Mouse (Mus musculus): ENCODE results near the gene Aptx. TPM values are rescaled to one million over a fixed set of nuclear protein-coding genes. Genes with fewer than 3 reads are reported as not detected.

The Aptx gene
- polyA plus RNA-seq, 1 experiment: 0.24 TPM

GRCm38 (mm10) chr4:40680250-40680860 is 22.6 kb downstream of the Aptx start:
- Histone ChIP-seq H3K27me3 (ENCODE audit: control insufficient read depth) (no peaks in the 10 kb centered on the region), H3K36me3 (ENCODE audit: control insufficient read depth) (peaks cover 1% of the 10 kb centered on the region), H3K4me3 (replicated peaks) (no peak overlapping the region), H3K9me3 (ENCODE audit: control insufficient read depth, low read length) (no peaks in the 10 kb centered on the region), H3K4me1 (ENCODE audit: control insufficient read depth) (no peaks in the 10 kb centered on the region)
- TF ChIP-seq GATA1 (IDR thresholded peaks at IDR 0.05; ENCODE audit: low read length) (no peak), TAL1 (IDR thresholded peaks at IDR 0.05; ENCODE audit: low read length) (no peak)

- Histone ChIP-seq H3K27me3 (ENCODE audit: control insufficient read depth) (no peaks in the 10 kb centered on the region), H3K4me3 (replicated peaks) (no peak overlapping the region)
- TF ChIP-seq TAL1 (IDR thresholded peaks at IDR 0.05; ENCODE audit: low read length): no peak
- TF ChIP-seq GATA1 (IDR thresholded peaks at IDR 0.05; ENCODE audit: low read length): no peak
These were observed 25.9 kb downstream of the Aptx start for GRCm38 (mm10) chr4:40677132-40677531.

GRCm38 (mm10) chr4:40676338-40676737 is 26.7 kb downstream of the Aptx start:
- no peaks in the 10 kb centered on the region for H3K27me3 ChIP-seq (ENCODE audit: control insufficient read depth)
- H3K4me3 ChIP-seq (replicated peaks): no peak overlapping the region
- no peaks in the 10 kb centered on the region for H3K36me3 ChIP-seq (ENCODE audit: control insufficient read depth)
- H3K4me1 ChIP-seq (ENCODE audit: control insufficient read depth): no peaks in the 10 kb centered on the region
- H3K9me3 ChIP-seq (ENCODE audit: control insufficient read depth, low read length): no peaks in the 10 kb centered on the region
- TF ChIP-seq GATA1 (IDR thresholded peaks at IDR 0.05; ENCODE audit: low read length): no peak
- TF ChIP-seq TAL1 (IDR thresholded peaks at IDR 0.05; ENCODE audit: low read length): no peak

More at GRCm38 (mm10) chr4:40677132-40677531, 25.9 kb downstream of the Aptx start:
- no peaks in the 10 kb centered on the region for H3K9me3 ChIP-seq (ENCODE audit: control insufficient read depth, low read length)
- no peaks in the 10 kb centered on the region for H3K4me1 ChIP-seq (ENCODE audit: control insufficient read depth)
- no peaks in the 10 kb centered on the region for H3K36me3 ChIP-seq (ENCODE audit: control insufficient read depth)

GRCm38 (mm10) chr4:40673526-40673925 is 29.5 kb downstream of the Aptx start:
- Histone ChIP-seq H3K4me3 (replicated peaks) (no peak overlapping the region), H3K9me3 (ENCODE audit: control insufficient read depth, low read length) (no peaks in the 10 kb centered on the region), H3K4me1 (ENCODE audit: control insufficient read depth) (no peaks in the 10 kb centered on the region), H3K27me3 (ENCODE audit: control insufficient read depth) (no peaks in the 10 kb centered on the region), H3K36me3 (ENCODE audit: control insufficient read depth) (no peaks in the 10 kb centered on the region)
- TF ChIP-seq TAL1 (IDR thresholded peaks at IDR 0.05; ENCODE audit: low read length) (no peak), GATA1 (IDR thresholded peaks at IDR 0.05; ENCODE audit: low read length) (no peak)

- no peaks in the 10 kb centered on the region for H3K4me1 ChIP-seq (ENCODE audit: control insufficient read depth)
- H3K9me3 ChIP-seq (ENCODE audit: control insufficient read depth, low read length): peaks cover 5% of the 10 kb centered on the region
- TF ChIP-seq GATA1 (IDR thresholded peaks at IDR 0.05; ENCODE audit: low read length): no peak
- no peak for TF ChIP-seq TAL1 (IDR thresholded peaks at IDR 0.05; ENCODE audit: low read length)
- no peaks in the 10 kb centered on the region for H3K36me3 ChIP-seq (ENCODE audit: control insufficient read depth)
- H3K27me3 ChIP-seq (ENCODE audit: control insufficient read depth): no peaks in the 10 kb centered on the region
- H3K4me3 ChIP-seq (replicated peaks): no peak overlapping the region
These were observed 36.6 kb downstream of the Aptx start for GRCm38 (mm10) chr4:40666237-40667012.

- Histone ChIP-seq H3K4me3 (replicated peaks) (no peak overlapping the region), H3K36me3 (ENCODE audit: control insufficient read depth) (no peaks in the 10 kb centered on the region)
- TF ChIP-seq GATA1 (IDR thresholded peaks at IDR 0.05; ENCODE audit: low read length): no peak
- TF ChIP-seq TAL1 (IDR thresholded peaks at IDR 0.05; ENCODE audit: low read length): no peak
These were observed 51.9 kb downstream of the Aptx start for GRCm38 (mm10) chr4:40651055-40651454.

GRCm38 (mm10) chr4:40649111-40649510 is 53.9 kb downstream of the Aptx start:
- Histone ChIP-seq H3K27me3 (ENCODE audit: control insufficient read depth) (no peaks in the 10 kb centered on the region), H3K36me3 (ENCODE audit: control insufficient read depth) (no peaks in the 10 kb centered on the region), H3K4me3 (replicated peaks) (no peak overlapping the region), H3K4me1 (ENCODE audit: control insufficient read depth) (no peaks in the 10 kb centered on the region), H3K9me3 (ENCODE audit: control insufficient read depth, low read length) (no peaks in the 10 kb centered on the region)
- TF ChIP-seq TAL1 (IDR thresholded peaks at IDR 0.05; ENCODE audit: low read length) (no peak), GATA1 (IDR thresholded peaks at IDR 0.05; ENCODE audit: low read length) (no peak)

More at GRCm38 (mm10) chr4:40651055-40651454, 51.9 kb downstream of the Aptx start:
- no peaks in the 10 kb centered on the region for H3K27me3 ChIP-seq (ENCODE audit: control insufficient read depth)
- no peaks in the 10 kb centered on the region for H3K9me3 ChIP-seq (ENCODE audit: control insufficient read depth, low read length)
- H3K4me1 ChIP-seq (ENCODE audit: control insufficient read depth): no peaks in the 10 kb centered on the region

GRCm38 (mm10) chr4:40643567-40643966 is 59.4 kb downstream of the Aptx start:
- Histone ChIP-seq H3K27me3 (ENCODE audit: control insufficient read depth) (no peaks in the 10 kb centered on the region), H3K36me3 (ENCODE audit: control insufficient read depth) (no peaks in the 10 kb centered on the region), H3K4me3 (replicated peaks) (no peak overlapping the region), H3K9me3 (ENCODE audit: control insufficient read depth, low read length) (no peaks in the 10 kb centered on the region), H3K4me1 (ENCODE audit: control insufficient read depth) (no peaks in the 10 kb centered on the region)
- no peak for TF ChIP-seq TAL1 (IDR thresholded peaks at IDR 0.05; ENCODE audit: low read length)
- no peak for TF ChIP-seq GATA1 (IDR thresholded peaks at IDR 0.05; ENCODE audit: low read length)

GRCm38 (mm10) chr4:40640991-40641390 is 62.0 kb downstream of the Aptx start:
- Histone ChIP-seq H3K27me3 (ENCODE audit: control insufficient read depth) (no peaks in the 10 kb centered on the region), H3K9me3 (ENCODE audit: control insufficient read depth, low read length) (no peaks in the 10 kb centered on the region), H3K4me1 (ENCODE audit: control insufficient read depth) (no peaks in the 10 kb centered on the region), H3K4me3 (replicated peaks) (no peak overlapping the region), H3K36me3 (ENCODE audit: control insufficient read depth) (no peaks in the 10 kb centered on the region)
- TF ChIP-seq GATA1 (IDR thresholded peaks at IDR 0.05; ENCODE audit: low read length): no peak
- TF ChIP-seq TAL1 (IDR thresholded peaks at IDR 0.05; ENCODE audit: low read length): no peak

Other genes with a start within 250 kb of the Aptx start
- not detected in 2 replicates for gene Tmem215, start 231.0 kb downstream of the Aptx start, polyA plus RNA-seq (2012)
- gene Dnaja1, start 19.0 kb upstream of the Aptx start, polyA plus RNA-seq (2012): 3.3 and 3.9 TPM in 2 replicates
- 0.42 and 0.83 TPM in 2 replicates for gene Smu1, start 54.7 kb upstream of the Aptx start, polyA plus RNA-seq (2012)
- gene B4galt1, start 150.8 kb upstream of the Aptx start, polyA plus RNA-seq (2012): 2.3 and 2.7 TPM in 2 replicates
- gene Spink4, start 216.9 kb upstream of the Aptx start, polyA plus RNA-seq (2012): not detected in 2 replicates
- gene Bag1, start 245.1 kb upstream of the Aptx start, polyA plus RNA-seq (2012): 54.9 and 66.0 TPM in 2 replicates
- gene Chmp5, start 245.2 kb upstream of the Aptx start, polyA plus RNA-seq (2012): 0.53 and 0.67 TPM in 2 replicates